Mouse (Mus musculus) thymus, postnatal 10 days (tissue): Measurements from ENCODE around the gene Tspo.
A peak's percentile ranks its signal among the peaks of the same experiment; 100 is the strongest.

ENCODE experiments used
- DNase-seq, 2 experiments: peaks; one replicate each; pipeline ENCODE4 v3.0.0; 2021; ENCODE audit warnings: low spot score in 2 of 2

Tspo gene

DNA sequence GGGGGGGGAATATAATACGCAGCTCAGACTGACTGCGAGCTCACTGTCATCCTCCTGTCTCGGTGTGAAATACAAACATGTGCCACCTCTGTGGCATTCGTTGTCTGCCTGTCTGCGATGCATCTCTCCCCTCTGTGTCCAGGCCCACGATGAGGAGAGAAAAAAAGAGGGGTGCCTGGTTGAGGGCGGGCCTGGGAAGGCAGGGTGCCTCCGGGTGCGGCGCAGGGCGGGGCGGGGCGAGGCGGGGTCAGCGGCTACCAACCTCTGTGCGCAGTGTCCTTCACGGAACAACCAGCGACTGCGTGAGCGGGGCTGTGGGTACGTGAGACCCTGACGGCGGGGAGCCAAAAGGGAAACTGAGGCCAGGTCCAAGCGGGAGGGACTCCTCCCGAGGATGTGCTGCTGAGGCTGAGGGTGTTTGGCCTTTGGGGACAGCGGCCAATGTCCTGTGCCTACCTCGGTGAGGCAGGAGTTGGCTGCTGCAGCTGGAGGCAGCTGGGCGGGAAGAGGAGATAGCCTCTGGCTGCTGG, at the start of gene Tspo, which contains the start of gene Mcat:
Gene Tspo, plus strand, starts transcription at position 266 of the 530 bp plus-strand sequence.
Gene Mcat, minus strand, starts transcription at position 461 of the 530 bp plus-strand sequence.
- DNase-seq: peak; percentile 63 to 71

GRCm38 (mm10) chr15:83515018-83515417, 48.4 kb upstream of the Tspo start:
- no peak for DNase-seq

DNA sequence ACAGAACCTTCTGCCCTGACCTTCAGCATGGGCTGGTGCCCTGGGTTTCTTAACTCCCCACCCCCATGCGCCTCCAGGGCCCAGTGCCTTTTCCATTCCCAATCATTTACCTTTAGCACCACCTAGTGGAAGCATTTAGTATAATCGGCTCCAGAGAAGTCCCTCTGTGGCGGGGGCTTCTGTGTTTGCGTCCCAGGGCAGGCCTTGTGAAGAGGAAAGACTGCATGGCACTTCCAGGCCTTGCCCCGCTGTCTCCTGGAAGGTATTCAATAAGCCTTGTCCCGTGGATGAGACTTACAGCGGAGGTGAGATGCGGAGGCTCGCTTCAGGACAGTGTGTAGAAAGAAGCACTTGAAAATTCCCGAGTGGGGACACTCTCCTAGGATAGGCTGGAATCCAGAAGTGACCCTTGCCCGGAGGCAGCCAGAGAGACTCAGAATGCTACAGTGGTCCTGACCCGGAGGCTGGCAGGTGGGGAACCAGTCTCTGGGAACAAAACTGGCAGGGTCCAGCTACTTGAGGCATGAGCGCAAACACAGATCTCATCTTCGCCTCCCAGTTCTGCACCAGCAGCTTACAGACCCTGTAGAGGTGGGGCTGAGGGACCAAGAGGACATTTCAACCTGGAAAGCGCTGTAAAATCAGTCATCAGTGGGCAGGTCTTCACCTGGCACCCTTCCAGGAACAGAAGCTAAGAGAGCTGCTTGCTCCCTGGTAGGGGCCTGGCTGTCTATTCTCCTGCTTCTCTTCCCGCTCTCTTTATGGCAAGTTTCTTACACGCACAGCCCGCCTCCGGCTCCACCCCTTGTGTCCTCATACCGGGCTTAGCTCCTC, 45.0 kb upstream of the Tspo start:
- DNase-seq: peak; percentile 20 to 77

- no peak for DNase-seq
These were observed 42.5 kb upstream of the Tspo start for GRCm38 (mm10) chr15:83520861-83521382.

- no peak for DNase-seq
These were observed 40.2 kb upstream of the Tspo start for GRCm38 (mm10) chr15:83523196-83523595.

DNA sequence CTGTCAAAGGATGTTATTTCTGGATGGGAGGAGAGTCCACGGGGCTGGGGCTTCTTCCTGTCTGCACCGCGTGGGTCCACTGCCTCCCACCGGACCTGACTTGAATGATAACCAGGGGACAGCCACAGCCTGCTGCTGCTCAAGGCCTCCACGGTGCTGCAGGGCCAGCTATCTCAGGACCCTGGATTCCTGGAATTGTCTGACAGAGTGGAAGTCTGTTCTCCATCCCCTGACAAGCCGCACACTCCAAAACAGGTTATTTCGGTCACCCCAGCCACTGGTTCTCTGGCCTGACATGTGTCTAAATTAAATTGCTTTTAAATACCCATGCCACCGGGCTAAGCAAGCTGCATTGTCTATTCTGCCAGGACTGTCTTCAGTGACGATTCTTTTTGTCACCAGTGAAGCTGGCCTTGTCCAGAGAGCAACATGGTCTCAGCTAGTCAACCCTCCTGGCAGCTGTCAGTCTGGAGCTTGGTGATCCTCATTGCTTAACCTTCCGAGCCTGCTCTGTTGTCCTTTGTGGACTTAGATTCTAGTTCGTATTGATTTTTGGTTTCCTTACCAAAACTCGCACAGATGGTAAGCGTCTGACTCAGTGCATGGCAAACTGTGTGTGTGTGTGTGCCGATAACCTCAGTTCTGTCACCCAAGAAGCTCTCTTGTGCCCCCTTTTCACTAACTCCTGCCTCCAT, 39.6 kb upstream of the Tspo start:
- DNase-seq: no peak

GRCm38 (mm10) chr15:83524333-83524729, 39.1 kb upstream of the Tspo start:
- DNase-seq: no peak

DNA sequence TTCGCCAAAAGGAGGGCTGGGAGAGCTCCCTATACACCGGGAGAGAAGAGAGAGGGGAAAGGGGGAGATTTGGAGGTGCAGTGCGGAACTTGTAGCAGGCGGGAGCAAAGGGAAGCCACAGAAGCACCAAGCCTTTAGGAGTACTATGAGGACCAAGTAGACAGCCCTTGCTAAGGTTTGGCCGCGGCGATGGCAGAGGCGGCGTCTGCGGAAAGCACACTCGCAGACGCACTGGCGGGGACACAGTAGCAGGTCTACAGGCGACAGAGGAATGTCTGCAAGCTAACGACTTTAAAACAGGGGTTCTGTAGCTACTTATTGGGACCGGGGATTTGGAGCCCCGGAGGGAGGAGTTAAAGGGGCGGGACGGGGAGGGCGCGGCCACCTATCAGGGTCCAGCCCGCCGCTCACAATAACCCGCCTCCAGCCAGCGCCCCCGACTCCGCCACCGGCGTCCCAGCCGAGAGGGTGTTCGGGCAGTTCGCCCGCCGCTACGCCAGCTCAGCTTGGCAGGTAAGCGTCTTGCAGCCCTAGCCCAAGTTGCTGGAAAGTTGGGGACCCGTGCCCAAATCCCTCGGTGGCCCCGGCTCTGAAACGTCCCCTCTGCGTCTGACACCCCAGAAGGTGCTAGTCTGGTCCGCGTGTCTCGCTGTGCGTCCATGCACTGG, 36.8 kb upstream of the Tspo start, which contains the start of gene Bik:
Gene Bik, plus strand, starts transcription at position 439 of the 668 bp plus-strand sequence.
- DNase-seq: peak; percentile 39 to 55

DNA sequence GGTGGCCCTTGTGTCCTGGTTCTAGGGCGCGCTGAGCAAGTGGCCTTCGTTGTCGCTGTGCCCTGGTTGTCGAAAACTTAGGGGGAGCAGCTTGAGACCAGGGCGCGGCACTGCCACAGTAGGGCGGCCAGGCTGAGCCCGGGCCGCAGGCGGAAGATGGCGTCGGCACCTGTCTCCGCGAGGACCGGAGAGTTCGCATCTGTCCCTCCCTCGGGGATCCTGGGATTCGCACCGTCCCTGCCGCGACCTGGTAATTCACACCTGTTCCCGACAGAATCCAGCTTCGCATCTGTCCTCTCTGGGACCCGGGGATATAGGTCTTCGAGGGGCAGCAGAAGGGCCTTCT, 36.3 kb upstream of the Tspo start:
- DNase-seq: peak; percentile 6 to 26

- DNase-seq: no peak
These were observed 35.6 kb upstream of the Tspo start for GRCm38 (mm10) chr15:83527747-83528146.

GRCm38 (mm10) chr15:83528892-83529291, 34.5 kb upstream of the Tspo start:
- DNase-seq: no peak

DNA sequence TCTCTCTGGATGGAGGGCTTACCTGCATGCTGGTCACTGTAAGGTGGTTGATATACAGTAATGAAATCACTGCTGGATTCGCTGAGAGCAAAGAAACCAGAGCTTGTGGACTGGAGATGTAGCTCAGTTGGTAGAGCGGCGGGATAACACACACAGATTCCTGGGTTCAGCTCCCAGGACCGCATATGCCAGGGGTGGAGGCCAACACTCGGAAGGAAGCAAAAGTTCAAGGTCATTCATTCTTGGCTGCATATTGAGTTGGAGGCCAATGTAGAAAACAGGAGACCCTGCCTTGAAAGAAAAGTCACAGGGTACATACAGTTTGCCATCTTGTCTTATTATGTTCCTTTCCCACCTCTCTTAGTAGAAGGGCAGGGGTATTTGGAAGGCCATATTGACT, 33.6 kb upstream of the Tspo start:
- no peak for DNase-seq

GRCm38 (mm10) chr15:83530233-83530632, 33.2 kb upstream of the Tspo start:
- DNase-seq: no peak

DNA sequence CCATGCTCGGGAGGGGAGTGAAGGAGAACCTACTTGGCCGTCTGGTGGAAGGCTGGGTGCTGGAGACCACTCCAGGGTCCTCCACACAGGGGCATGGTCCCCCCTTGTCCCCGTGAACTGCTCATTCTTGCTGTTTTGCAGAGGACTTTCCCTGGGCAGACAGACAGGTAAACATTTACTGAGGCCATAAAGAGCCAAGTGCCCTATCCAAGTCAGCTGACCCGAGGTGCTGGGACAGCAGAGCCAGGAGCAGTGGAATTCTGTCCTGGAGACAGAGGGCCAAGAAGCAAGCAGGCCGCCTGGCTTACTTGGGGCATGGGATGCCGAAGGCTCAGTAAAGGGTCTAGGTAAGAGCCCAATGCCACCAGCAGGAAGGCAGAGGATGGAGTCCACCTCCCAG, 32.7 kb upstream of the Tspo start:
- DNase-seq: no peak

DNA sequence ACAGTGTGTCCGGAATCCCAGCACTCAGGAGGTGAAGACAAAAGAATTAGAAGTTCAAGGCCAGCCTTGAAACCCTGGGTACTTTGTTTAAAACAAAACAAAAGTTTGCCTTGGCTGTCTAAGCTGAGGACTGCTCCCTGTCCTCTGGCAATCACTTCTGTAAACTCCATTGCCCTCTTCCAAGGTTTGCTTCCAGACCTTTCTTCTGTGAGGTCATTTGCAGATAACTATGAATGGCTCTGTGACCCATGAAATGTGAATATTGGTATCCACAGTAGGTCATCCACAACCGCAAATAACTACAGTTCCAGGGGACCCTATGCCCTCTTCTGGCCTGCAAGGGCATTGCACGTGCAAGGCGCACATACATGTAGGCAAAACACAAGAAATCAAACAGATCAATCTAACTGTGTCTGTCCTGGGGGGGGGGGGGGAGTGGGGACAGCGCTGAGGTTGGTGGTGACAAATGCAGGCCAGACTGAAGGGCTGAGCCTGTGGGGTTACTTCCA, 31.4 kb upstream of the Tspo start:
- no peak for DNase-seq

DNA sequence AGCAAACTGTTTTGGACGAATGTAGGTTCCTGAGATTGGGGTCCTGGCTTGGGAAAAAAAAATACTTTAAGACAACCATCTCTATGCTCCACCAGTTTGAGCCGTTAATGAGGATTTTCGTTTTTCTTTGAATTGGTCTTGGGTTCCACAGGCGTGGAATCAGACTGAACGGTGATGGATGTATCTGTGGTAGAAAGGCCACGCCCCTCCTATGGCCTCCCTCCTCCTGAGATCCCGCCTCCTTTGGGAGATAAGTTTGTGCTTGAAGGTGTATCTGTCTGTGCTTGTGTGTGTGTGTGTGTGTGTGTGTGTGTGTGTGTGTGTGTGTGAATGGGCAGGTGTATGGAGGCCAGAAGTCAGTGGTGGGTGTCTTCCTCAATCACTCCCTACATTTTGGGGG, 30.8 kb upstream of the Tspo start:
- DNase-seq: no peak

DNA sequence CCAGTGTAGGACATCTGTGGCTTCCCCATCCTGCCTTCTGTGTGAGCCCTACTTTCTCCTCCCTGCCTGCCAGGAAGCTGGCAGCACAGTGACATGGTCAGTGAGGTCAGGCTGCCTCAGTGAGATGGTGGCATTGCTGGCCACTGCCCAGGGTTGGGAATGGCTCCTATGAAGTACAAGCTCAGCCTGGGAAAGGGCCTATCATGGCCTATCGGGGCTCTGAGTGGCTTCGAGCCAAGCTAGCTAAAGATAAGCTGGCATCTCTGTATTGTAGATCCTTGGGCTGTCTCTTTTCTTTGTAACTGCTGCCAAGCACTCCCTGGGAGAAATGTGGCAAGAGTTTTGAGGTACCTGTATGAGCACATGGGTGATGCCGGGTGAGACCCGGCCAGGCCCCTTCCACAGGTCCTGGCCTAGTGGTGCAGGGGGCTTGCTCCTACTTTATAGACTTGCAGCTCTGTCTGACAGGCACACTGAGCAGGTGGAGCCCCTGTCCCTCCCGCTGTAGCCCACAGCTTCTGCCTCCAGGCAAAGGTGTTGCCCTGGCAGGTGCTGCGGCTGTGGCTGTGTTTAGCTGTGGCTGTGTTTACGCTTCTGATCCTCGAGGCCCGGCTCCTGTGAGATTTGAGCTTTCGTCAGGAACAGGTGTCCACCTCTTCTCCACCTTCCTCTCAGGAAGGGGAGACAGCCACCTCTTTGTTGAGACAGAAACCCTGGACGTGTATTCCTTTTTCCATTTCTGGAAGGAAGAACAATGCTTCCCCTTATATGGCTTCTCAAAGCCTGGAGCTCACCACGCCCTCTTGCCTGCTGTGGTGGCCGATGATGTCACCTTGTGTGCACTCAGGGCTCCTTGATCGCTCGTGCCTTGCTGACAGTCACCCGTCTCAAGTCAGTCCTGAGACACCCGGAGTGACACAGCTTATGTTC, 28.2 kb upstream of the Tspo start:
- DNase-seq: no peak

GRCm38 (mm10) chr15:83535890-83536231, 27.5 kb upstream of the Tspo start:
- no peak for DNase-seq

- no peak for DNase-seq
These were observed 24.5 kb upstream of the Tspo start for GRCm38 (mm10) chr15:83538855-83539254.

DNA sequence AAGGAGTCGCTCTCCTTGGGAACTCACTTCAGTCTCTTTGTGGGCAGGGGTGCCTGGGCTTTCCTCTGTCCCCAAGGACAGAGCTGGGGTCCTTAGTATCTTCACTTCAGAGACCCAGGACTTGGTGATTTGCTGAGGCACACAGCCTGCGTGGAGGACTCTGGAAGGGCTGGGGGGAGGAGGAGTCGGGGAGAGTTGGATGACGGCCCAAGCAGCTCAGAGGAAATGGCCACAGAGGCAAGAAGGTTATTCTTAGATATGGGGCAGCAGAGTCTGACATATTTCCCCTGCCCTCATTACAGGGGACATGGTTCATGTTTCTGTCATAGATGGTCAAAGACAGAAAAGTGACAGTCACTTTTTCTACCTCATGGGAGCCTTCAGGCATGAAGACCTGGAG, 23.5 kb upstream of the Tspo start:
- DNase-seq: no peak
